Mouse (Mus musculus) heart, adult 8-10 months (tissue): Measurements from ENCODE around the gene Prkag2. TPM values are rescaled to one million over a fixed set of nuclear protein-coding genes. Genes with fewer than 3 reads are reported as not detected.

Source experiments
- DNase-seq: peaks from one replicate; pipeline ENCODE4 v3.0.0; 2022; ENCODE audit warnings: low spot score
- total RNA-seq, 4 experiments: library from RNA; stranded (reverse); gene quantifications; 2 replicates each; pipeline ENCODE4 v1.2.4; 2022

The Prkag2 gene
- total RNA-seq, 4 experiments from 2014 or later = 26.9 to 39.0 (median 30.5) TPM

GRCm38 (mm10) chr5:25001391-25001794 is 99.0 kb downstream of the Prkag2 start:
- DNase-seq = peak; percentile 24

GRCm38 (mm10) chr5:24999351-24999750 is 101.1 kb downstream of the Prkag2 start:
- no peak for DNase-seq

GRCm38 (mm10) chr5:24995576-24996100 is 104.8 kb downstream of the Prkag2 start:
- peak; percentile 86 for DNase-seq

GRCm38 (mm10) chr5:24993190-24993589 is 107.3 kb downstream of the Prkag2 start:
- DNase-seq = no peak

GRCm38 (mm10) chr5:24991575-24991974 is 108.9 kb downstream of the Prkag2 start:
- no peak for DNase-seq

- DNase-seq = no peak
These were observed 110.0 kb downstream of the Prkag2 start for GRCm38 (mm10) chr5:24990460-24990859.

GRCm38 (mm10) chr5:24989683-24990082 is 110.8 kb downstream of the Prkag2 start:
- no peak for DNase-seq

- DNase-seq = no peak
These were observed 113.5 kb downstream of the Prkag2 start for GRCm38 (mm10) chr5:24986956-24987355.

- no peak for DNase-seq
These were observed 114.1 kb downstream of the Prkag2 start for GRCm38 (mm10) chr5:24986204-24986940.

GRCm38 (mm10) chr5:24985434-24986176 is 114.8 kb downstream of the Prkag2 start:
- no peak for DNase-seq

GRCm38 (mm10) chr5:24984157-24984556 is 116.3 kb downstream of the Prkag2 start:
- no peak for DNase-seq

GRCm38 (mm10) chr5:24983539-24983938 is 116.9 kb downstream of the Prkag2 start:
- DNase-seq = no peak

- no peak for DNase-seq
These were observed 118.2 kb downstream of the Prkag2 start for GRCm38 (mm10) chr5:24982258-24982657.

GRCm38 (mm10) chr5:24981765-24982164 is 118.7 kb downstream of the Prkag2 start:
- peak; percentile 28 for DNase-seq

GRCm38 (mm10) chr5:24979968-24980345 is 120.5 kb downstream of the Prkag2 start:
- DNase-seq = no peak

- DNase-seq = no peak
These were observed 121.0 kb downstream of the Prkag2 start for GRCm38 (mm10) chr5:24979312-24979967.

GRCm38 (mm10) chr5:24976907-24977306 is 123.5 kb downstream of the Prkag2 start:
- DNase-seq = peak; percentile 24

GRCm38 (mm10) chr5:24976236-24976635 is 124.2 kb downstream of the Prkag2 start:
- no peak for DNase-seq

GRCm38 (mm10) chr5:24975100-24975499 is 125.3 kb downstream of the Prkag2 start:
- no peak for DNase-seq

GRCm38 (mm10) chr5:24973672-24974225 is 126.7 kb downstream of the Prkag2 start:
- DNase-seq = no peak

- peak; percentile 63 for DNase-seq
These were observed 127.2 kb downstream of the Prkag2 start for GRCm38 (mm10) chr5:24973228-24973627.
